Mouse (Mus musculus): ENCODE results near the gene Vsir. TPM values are rescaled to one million over a fixed set of nuclear protein-coding genes. Genes with fewer than 3 reads are reported as not detected.

The Vsir gene
- 4.2 and 4.3 TPM in 2 replicates for polyA plus RNA-seq (2015; fragmentation: Nextera tagmentation; extraction: Ambion mirVana)

DNA sequence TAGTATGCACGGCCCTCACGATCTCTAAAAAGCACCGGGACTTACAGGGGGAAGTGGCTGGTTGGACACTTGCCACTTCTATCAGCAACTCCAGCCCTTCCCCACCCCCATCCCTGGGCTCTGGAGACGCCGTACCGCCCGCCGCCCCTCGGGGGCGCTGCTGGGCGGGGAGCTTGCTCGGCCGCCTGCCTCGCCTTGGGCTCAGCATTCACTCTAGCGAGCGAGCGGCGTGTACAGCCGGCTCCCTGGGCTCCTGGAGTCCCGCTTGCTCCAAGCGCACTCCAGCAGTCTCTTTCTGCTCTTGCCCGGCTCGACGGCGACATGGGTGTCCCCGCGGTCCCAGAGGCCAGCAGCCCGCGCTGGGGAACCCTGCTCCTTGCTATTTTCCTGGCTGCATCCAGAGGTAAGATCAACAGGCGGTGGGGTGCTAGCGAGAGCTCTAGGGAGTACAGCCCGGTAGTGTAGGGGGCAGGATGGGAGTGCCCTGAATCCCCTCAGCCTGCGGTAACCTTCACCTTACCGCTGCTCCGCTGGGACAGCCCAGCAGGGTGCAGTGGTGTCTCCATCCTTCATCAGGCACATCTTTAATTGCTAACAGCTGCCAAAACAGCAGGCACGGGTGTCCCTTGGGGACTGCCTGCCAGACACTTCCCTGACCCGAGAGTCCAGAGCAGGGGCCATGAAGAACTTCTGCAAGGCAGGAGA is at the start of gene Vsir:
Gene Vsir (plus strand): TSS at position 151 of the 705 bp plus-strand sequence.
- H3K9ac ChIP-seq (ENCODE audit: low read length), result peak within 1 kb of the TSS; percentile 71
- DNase-seq (ENCODE audit: low spot score), result peak; percentile 89
- peak within 1 kb of the TSS; percentile 69 for H3K4me2 ChIP-seq (replicated peaks; ENCODE audit: low read depth)
- peak; percentile 83 for ATAC-seq (ENCODE audit: low FRiP score, low TSS enrichment)
- 3% methylated on average over 37 of the region's 37 CpGs for WGBS
- no peaks in the 10 kb centered on the region for H3K9me3 ChIP-seq (ENCODE audit: control insufficient read depth, low read length)
- H3K36me3 ChIP-seq (ENCODE audit: control insufficient read depth, insufficient read depth, low read length), result no peaks in the 10 kb centered on the region
- H3K4me1 ChIP-seq (replicated peaks; ENCODE audit: control insufficient read depth, insufficient read depth), result peaks cover 9% of the 10 kb centered on the region
- no peaks in the 10 kb centered on the region for H3K27me3 ChIP-seq (ENCODE audit: control insufficient read depth, insufficient read depth, low read length)
- peak within 1 kb of the TSS; percentile 51 for H3K4me3 ChIP-seq (ENCODE audit: low read depth, low read length)
- TF ChIP-seq CTCF (IDR thresholded peaks at IDR 0.05; ENCODE audit: low read depth) (peak; percentile 84), EP300 (optimal IDR thresholded peaks at IDR 0.05) (no peak)
- H3K27ac ChIP-seq (replicated peaks), result peak within 1 kb of the TSS; percentile 86

- H3K4me3 ChIP-seq (ENCODE audit: low read depth, low read length), result no peak overlapping the region
- no peak overlapping the region for H3K27ac ChIP-seq (replicated peaks)
- TF ChIP-seq EP300 (optimal IDR thresholded peaks at IDR 0.05) (no peak), CTCF (IDR thresholded peaks at IDR 0.05; ENCODE audit: low read depth) (no peak)
- H3K9ac ChIP-seq (ENCODE audit: low read length), result no peak overlapping the region
- no peaks in the 10 kb centered on the region for H3K27me3 ChIP-seq (ENCODE audit: control insufficient read depth, insufficient read depth, low read length)
- H3K4me1 ChIP-seq (replicated peaks; ENCODE audit: control insufficient read depth, insufficient read depth), result no peaks in the 10 kb centered on the region
- no peak for DNase-seq (ENCODE audit: low spot score)
- no peak overlapping the region for H3K4me2 ChIP-seq (replicated peaks; ENCODE audit: low read depth)
- ATAC-seq (ENCODE audit: low FRiP score, low TSS enrichment), result no peak
- peaks cover 54% of the 10 kb centered on the region for H3K36me3 ChIP-seq (ENCODE audit: control insufficient read depth, insufficient read depth, low read length)
- 97% methylated on average over 12 of the region's 12 CpGs for WGBS
- no peaks in the 10 kb centered on the region for H3K9me3 ChIP-seq (ENCODE audit: control insufficient read depth, low read length)
Measured at GRCm38 (mm10) chr10:60299636-60300035, 47.0 kb upstream of the Vsir start.

- H3K4me3 ChIP-seq (ENCODE audit: low read depth, low read length), result no peak overlapping the region
- no peak for ATAC-seq (ENCODE audit: low FRiP score, low TSS enrichment)
- H3K27ac ChIP-seq (replicated peaks), result no peak overlapping the region
- no peak overlapping the region for H3K4me2 ChIP-seq (replicated peaks; ENCODE audit: low read depth)
- H3K36me3 ChIP-seq (ENCODE audit: control insufficient read depth, insufficient read depth, low read length), result peaks cover 35% of the 10 kb centered on the region
- no peaks in the 10 kb centered on the region for H3K9me3 ChIP-seq (ENCODE audit: control insufficient read depth, low read length)
- H3K27me3 ChIP-seq (ENCODE audit: control insufficient read depth, insufficient read depth, low read length), result no peaks in the 10 kb centered on the region
- DNase-seq (ENCODE audit: low spot score), result no peak
- H3K9ac ChIP-seq (ENCODE audit: low read length), result no peak overlapping the region
- H3K4me1 ChIP-seq (replicated peaks; ENCODE audit: control insufficient read depth, insufficient read depth), result no peaks in the 10 kb centered on the region
- TF ChIP-seq EP300 (optimal IDR thresholded peaks at IDR 0.05) (no peak), CTCF (IDR thresholded peaks at IDR 0.05; ENCODE audit: low read depth) (no peak)
- 83% methylated on average over 17 of the region's 17 CpGs for WGBS
Measured at GRCm38 (mm10) chr10:60303419-60303818, 43.2 kb upstream of the Vsir start.

- Histone ChIP-seq H3K9me3 (ENCODE audit: control insufficient read depth, low read length) (no peaks in the 10 kb centered on the region), H3K36me3 (ENCODE audit: control insufficient read depth, insufficient read depth, low read length) (peaks cover 22% of the 10 kb centered on the region), H3K4me2 (replicated peaks; ENCODE audit: low read depth) (no peak overlapping the region), H3K4me1 (replicated peaks; ENCODE audit: control insufficient read depth, insufficient read depth) (no peaks in the 10 kb centered on the region), H3K27me3 (ENCODE audit: control insufficient read depth, insufficient read depth, low read length) (no peaks in the 10 kb centered on the region), H3K4me3 (ENCODE audit: low read depth, low read length) (no peak overlapping the region), H3K27ac (replicated peaks) (0 out of 2 replicates have a peak overlapping the region, but pooled peaks have one; percentile 24), H3K9ac (ENCODE audit: low read length) (no peak overlapping the region)
- TF ChIP-seq CTCF (IDR thresholded peaks at IDR 0.05; ENCODE audit: low read depth) (peak; percentile 96), EP300 (optimal IDR thresholded peaks at IDR 0.05) (no peak)
- ATAC-seq (ENCODE audit: low FRiP score, low TSS enrichment), result peak; percentile 75
- 53% methylated on average over 15 of the region's 15 CpGs for WGBS
- DNase-seq (ENCODE audit: low spot score), result peak; percentile 83
Measured at GRCm38 (mm10) chr10:60304854-60305628, 41.6 kb upstream of the Vsir start.

GRCm38 (mm10) chr10:60310629-60311028 is 36.0 kb upstream of the Vsir start:
- no peaks in the 10 kb centered on the region for H3K9me3 ChIP-seq (ENCODE audit: control insufficient read depth, low read length)
- no peak overlapping the region for H3K9ac ChIP-seq (ENCODE audit: low read length)
- ATAC-seq (ENCODE audit: low FRiP score, low TSS enrichment) (no peak), DNase-seq (ENCODE audit: low spot score) (no peak)
- H3K4me1 ChIP-seq (replicated peaks; ENCODE audit: control insufficient read depth, insufficient read depth), result no peaks in the 10 kb centered on the region
- 85% methylated on average over 9 of the region's 13 CpGs for WGBS
- H3K36me3 ChIP-seq (ENCODE audit: control insufficient read depth, insufficient read depth, low read length), result no peaks in the 10 kb centered on the region
- no peaks in the 10 kb centered on the region for H3K27me3 ChIP-seq (ENCODE audit: control insufficient read depth, insufficient read depth, low read length)
- H3K4me3 ChIP-seq (ENCODE audit: low read depth, low read length), result no peak overlapping the region
- no peak overlapping the region for H3K4me2 ChIP-seq (replicated peaks; ENCODE audit: low read depth)
- TF ChIP-seq CTCF (IDR thresholded peaks at IDR 0.05; ENCODE audit: low read depth), result no peak
- no peak for TF ChIP-seq EP300 (optimal IDR thresholded peaks at IDR 0.05)
- H3K27ac ChIP-seq (replicated peaks), result no peak overlapping the region

DNA sequence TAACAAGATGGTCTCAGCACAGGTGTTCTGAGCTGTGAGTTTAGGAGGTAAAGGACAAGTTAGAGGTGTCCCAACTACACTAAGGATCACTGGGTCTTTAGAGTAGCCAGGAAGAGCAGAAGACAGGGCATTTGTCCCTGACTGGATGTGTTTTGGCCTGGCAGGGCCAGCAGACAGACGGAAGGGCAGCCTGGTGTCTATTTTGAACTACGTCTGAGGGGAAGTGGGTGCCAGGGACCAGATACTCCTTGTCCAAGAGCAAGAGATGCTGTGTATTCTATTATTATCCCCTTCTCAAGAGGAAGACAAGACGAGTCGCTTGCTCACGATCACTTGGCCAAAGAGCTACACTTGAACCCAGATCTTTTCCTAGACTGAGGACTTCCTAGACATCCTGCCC is 33.0 kb upstream of the Vsir start:
- H3K9me3 ChIP-seq (ENCODE audit: control insufficient read depth, low read length), result no peaks in the 10 kb centered on the region
- H3K36me3 ChIP-seq (ENCODE audit: control insufficient read depth, insufficient read depth, low read length), result no peaks in the 10 kb centered on the region
- H3K9ac ChIP-seq (ENCODE audit: low read length), result no peak overlapping the region
- ATAC-seq (ENCODE audit: low FRiP score, low TSS enrichment) (no peak), DNase-seq (ENCODE audit: low spot score) (no peak)
- H3K4me1 ChIP-seq (replicated peaks; ENCODE audit: control insufficient read depth, insufficient read depth), result no peaks in the 10 kb centered on the region
- 93% methylated on average over 5 of the region's 5 CpGs for WGBS
- H3K4me3 ChIP-seq (ENCODE audit: low read depth, low read length), result no peak overlapping the region
- H3K27me3 ChIP-seq (ENCODE audit: control insufficient read depth, insufficient read depth, low read length), result no peaks in the 10 kb centered on the region
- H3K27ac ChIP-seq (replicated peaks), result no peak overlapping the region
- TF ChIP-seq CTCF (IDR thresholded peaks at IDR 0.05; ENCODE audit: low read depth) (no peak), EP300 (optimal IDR thresholded peaks at IDR 0.05) (no peak)
- H3K4me2 ChIP-seq (replicated peaks; ENCODE audit: low read depth), result no peak overlapping the region
